Mouse (Mus musculus) stomach, embryonic 16.5 days (tissue): ENCODE results near the gene Elane. TPM values are rescaled to one million over a fixed set of nuclear protein-coding genes. Genes with fewer than 3 reads are reported as not detected.

Source experiments
- ATAC-seq: fragments of 200-750 bp; cut with Nextera tagmentation; 2 replicates; pipeline ENCODE4 v1.8.0; 2017; ENCODE audit warnings: moderate number of reproducible peaks, moderate TSS enrichment; ENCODE audit not compliant: insufficient read depth, low FRiP score
- H3K27ac ChIP-seq: fragments of 300-500 bp; sonication (generic); 2 replicates; pipeline ENCODE4 v1.5.1; 2014; ENCODE audit warnings: low read length
- H3K27me3 ChIP-seq: fragments of 300-500 bp; sonication (generic); 2 replicates; pipeline ENCODE4 v1.6.1; 2014; ENCODE audit warnings: low read length, control low read depth, mixed read lengths; ENCODE audit not compliant: control insufficient read depth, insufficient read depth
- H3K36me3 ChIP-seq: fragments of 300-500 bp; sonication (generic); 2 replicates; pipeline ENCODE4 v1.6.1; 2014; ENCODE audit warnings: low read length; ENCODE audit not compliant: control insufficient read depth, insufficient read depth
- H3K4me1 ChIP-seq: fragments of 300-500 bp; sonication (generic); 2 replicates; pipeline ENCODE4 v1.6.1; 2014; ENCODE audit warnings: low read length, control low read depth, mixed read lengths; ENCODE audit not compliant: control insufficient read depth, insufficient read depth
- H3K4me2 ChIP-seq: fragments of 300-500 bp; sonication (generic); 2 replicates; pipeline ENCODE4 v1.6.1; 2014; ENCODE audit warnings: low read depth, low read length, mixed read lengths
- H3K4me3 ChIP-seq: fragments of 300-500 bp; sonication (generic); replicated peaks from 2 replicates; pipeline ENCODE4 v1.5.1; 2014; ENCODE audit warnings: mild to moderate bottlenecking, low read length
- H3K9ac ChIP-seq: fragments of 300-500 bp; sonication (generic); 2 replicates; pipeline ENCODE4 v1.6.1; 2014; ENCODE audit warnings: low read length
- H3K9me3 ChIP-seq: fragments of 300-500 bp; sonication (generic); replicated peaks from 2 replicates; pipeline ENCODE4 v1.6.1; 2016; ENCODE audit warnings: low read length, control low read depth; ENCODE audit not compliant: control insufficient read depth
- WGBS: fragments of 180-500 bp; shearing (Covaris S2); extraction: QIAGEN DNeasy Blood & Tissue Kit; methylation state at CpG from one replicate; pipeline ENCODE4 v1.1.7; 2014; 5-methylcytosine and 5-hydroxymethylcytosine counted together
- polyA plus RNA-seq: library from polyadenylated mRNA; unstranded; fragments of >200 nt; fragmentation: Nextera tagmentation; extraction: Ambion mirVana; gene quantifications from 2 replicates; pipeline ENCODE4 v1.2.1, GENCODE M21; 2015

The Elane gene
- polyA plus RNA-seq, result 6.3 and 9.8 TPM in 2 replicates

DNA sequence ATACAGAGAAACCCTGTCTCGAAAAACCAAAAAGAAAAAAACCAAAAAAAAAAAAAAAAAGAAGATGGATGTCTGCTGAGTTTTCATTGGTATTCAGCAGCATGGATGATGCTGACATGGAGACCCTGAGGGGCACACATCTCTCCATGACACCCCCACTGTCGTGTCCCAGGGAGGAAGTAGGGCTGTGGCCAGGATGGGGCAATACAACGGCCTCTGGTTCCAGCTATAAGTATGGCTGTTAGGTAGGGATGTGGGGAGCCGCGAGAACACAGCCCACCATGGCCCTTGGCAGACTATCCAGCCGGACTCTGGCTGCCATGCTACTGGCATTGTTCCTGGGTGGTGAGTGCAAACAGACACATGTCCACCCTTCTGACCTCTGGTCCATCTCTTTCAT lies at the start of gene Elane:
Elane (plus strand) TSS at position 194 of the 400 bp plus-strand sequence.
- Histone ChIP-seq H3K27me3 (no peaks in the 10 kb centered on the region), H3K4me2 (no peak within 1 kb of the TSS), H3K4me1 (no peaks in the 10 kb centered on the region), H3K4me3 (no peak within 1 kb of the TSS), H3K36me3 (no peaks in the 10 kb centered on the region), H3K9me3 (no peaks in the 10 kb centered on the region), H3K9ac (no peak within 1 kb of the TSS), H3K27ac (no peak within 1 kb of the TSS)
- 85% methylated on average over 6 of the region's 6 CpGs for WGBS
- no peak for ATAC-seq

DNA sequence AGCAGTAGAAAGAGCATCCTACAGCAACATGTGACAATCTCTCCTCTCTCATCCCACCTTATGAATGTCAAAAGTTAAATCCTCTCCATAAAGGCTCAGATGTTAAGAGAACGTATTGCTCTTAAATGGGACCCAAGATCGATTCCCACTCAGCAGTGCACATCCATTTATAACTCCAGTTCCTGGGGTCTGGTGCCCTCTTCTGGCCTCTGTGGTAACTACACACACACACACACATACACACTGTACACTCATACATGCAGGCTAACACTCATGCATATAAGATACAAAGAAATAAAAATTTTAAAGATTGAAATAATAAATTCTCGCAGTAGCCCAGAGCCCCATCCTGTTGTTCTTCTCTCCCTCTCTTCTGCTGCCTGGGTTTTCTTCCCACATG lies 49.1 kb upstream of the Elane start:
- H3K9ac ChIP-seq, result no peak overlapping the region
- no peak overlapping the region for H3K4me3 ChIP-seq
- no peak overlapping the region for H3K4me2 ChIP-seq
- 94% methylated on average over 3 of the region's 3 CpGs for WGBS
- ATAC-seq, result no peak
- H3K36me3 ChIP-seq, result no peaks in the 10 kb centered on the region
- 0 out of 2 replicates have a peak, but pooled peaks cover 5% of the 10 kb centered on the region for H3K4me1 ChIP-seq
- no peaks in the 10 kb centered on the region for H3K27me3 ChIP-seq
- no peak overlapping the region for H3K27ac ChIP-seq
- H3K9me3 ChIP-seq, result peaks cover 3% of the 10 kb centered on the region; the same call in 1 of the 2 replicates

DNA sequence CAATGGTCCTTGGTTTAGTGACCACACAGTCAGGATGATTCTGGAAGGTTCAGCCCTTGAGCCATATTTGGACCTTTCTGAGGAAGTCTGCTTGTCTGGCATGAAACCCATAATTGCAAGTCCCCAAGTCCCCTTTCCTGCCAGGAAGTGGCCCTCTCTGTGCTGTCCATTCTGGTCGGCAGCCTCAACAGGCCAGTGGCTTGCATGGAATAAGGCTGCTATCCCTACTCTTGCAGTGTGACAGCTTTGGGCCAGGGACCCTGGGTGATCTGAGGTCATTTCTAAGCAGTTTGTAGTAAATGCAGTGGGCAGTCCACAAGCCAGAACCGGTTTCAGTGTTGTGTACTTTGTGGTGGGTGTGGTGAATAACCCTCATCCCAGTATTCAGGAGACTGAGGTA lies 47.9 kb upstream of the Elane start:
- Histone ChIP-seq H3K4me3 (no peak overlapping the region), H3K4me2 (no peak overlapping the region), H3K36me3 (no peaks in the 10 kb centered on the region), H3K27ac (no peak overlapping the region), H3K9ac (no peak overlapping the region), H3K9me3 (peaks cover 3% of the 10 kb centered on the region; the same call in 1 of the 2 replicates), H3K4me1 (peaks cover 11% of the 10 kb centered on the region), H3K27me3 (no peaks in the 10 kb centered on the region)
- WGBS, result 55% methylated on average over 2 of the region's 2 CpGs
- ATAC-seq, result no peak

DNA sequence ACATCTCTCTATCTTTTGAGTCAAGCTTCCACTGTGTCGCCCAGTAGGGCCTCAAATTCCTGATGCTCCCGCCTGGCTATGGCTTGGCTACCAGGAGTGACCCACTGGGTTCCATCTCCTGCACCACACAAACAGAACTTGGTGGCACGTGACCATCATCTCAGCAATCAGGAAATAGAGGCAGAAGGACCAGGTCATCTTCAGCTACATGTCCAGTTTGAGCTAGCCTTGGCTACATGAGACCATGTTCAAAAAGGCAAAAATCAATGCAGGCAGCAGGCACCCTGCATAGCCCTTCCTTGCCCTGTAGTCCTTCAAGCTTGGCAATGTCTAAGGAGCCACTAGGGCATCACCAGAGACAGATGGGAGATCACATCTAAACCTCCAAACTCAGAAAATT lies 46.0 kb upstream of the Elane start:
- Histone ChIP-seq H3K4me1 (peaks cover 17% of the 10 kb centered on the region), H3K27me3 (no peaks in the 10 kb centered on the region), H3K9ac (no peak overlapping the region), H3K9me3 (peaks cover 3% of the 10 kb centered on the region; the same call in 1 of the 2 replicates), H3K4me2 (no peak overlapping the region; the same call in 1 of the 2 replicates), H3K4me3 (no peak overlapping the region), H3K27ac (peak overlapping the region; percentile 91), H3K36me3 (no peaks in the 10 kb centered on the region)
- ATAC-seq, result no peak
- 85% methylated on average over 3 of the region's 3 CpGs for WGBS

DNA sequence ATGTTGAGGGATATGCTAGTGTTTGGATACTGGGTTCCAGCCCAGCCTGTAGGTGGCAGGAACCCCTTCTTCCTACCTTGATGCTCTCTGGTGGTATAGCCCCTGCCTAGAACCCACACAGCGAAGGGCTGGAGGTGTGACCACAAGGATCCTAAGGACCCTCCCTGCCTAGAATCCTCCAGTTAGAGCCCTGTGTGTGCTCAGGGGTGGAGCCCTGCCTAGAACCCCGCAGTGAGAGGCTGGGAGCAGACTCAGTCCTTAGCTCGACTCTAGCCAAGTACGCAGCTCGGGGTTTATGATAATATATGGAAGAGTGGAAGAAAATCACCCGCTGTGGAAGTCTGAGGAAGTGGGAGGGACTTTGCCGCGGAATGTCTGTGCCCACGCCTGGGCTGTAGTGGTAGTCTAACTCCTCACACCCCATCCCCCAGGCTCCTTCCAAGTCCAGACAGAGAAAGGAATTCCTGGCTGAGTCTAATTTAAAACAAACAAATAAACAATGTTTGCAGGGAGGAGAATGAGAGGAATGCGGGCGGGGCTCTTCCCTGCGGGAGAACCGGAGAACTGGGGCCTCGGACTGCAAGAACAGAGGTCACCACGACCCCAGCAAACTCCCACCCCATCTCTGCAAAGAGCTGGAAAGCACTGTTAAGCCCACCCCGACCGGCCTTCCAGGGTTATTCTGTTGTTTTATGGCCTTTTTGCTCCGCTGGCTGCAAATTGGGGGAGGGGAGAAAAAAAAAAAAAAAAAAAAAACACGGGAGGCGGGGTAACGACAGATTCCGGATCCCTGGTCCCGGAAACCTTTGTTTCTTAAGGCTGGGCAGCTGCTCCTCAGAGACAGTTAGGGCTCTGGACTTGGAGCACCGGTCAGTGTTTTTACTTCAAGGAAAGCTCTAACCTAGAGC lies 45.1 kb upstream of the Elane start:
- peak overlapping the region; percentile 50 for H3K9ac ChIP-seq
- H3K4me2 ChIP-seq, result peak overlapping the region; percentile 60
- no peaks in the 10 kb centered on the region for H3K36me3 ChIP-seq
- H3K4me3 ChIP-seq, result peak overlapping the region; percentile 41
- H3K27me3 ChIP-seq, result no peaks in the 10 kb centered on the region
- peaks cover 3% of the 10 kb centered on the region; the same call in 1 of the 2 replicates for H3K9me3 ChIP-seq
- peak overlapping the region; percentile 91 for H3K27ac ChIP-seq
- WGBS, result under 1% methylated on average over 24 of the region's 24 CpGs
- H3K4me1 ChIP-seq, result peaks cover 17% of the 10 kb centered on the region
- ATAC-seq, result peak; percentile 94

DNA sequence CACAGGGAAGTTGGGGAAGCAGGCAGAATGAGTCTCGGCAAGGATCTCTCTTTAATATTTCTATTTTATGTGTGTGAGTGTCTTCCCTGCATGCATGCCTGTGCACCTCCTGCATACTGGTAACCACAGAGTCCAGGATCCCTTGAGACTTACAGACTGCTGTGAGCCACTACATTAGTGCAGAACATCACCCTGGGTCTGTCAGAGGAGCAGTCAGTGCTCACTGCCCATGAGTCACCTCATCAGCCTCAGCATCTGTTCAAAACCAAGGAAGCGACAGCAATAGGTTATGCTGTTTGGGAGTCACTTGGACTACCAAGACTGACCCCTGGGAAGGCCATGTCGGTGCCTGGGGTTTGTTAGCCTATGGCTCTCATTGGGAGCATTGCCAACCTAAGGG lies 43.7 kb upstream of the Elane start:
- Histone ChIP-seq H3K36me3 (no peaks in the 10 kb centered on the region), H3K4me1 (peaks cover 17% of the 10 kb centered on the region), H3K9me3 (no peaks in the 10 kb centered on the region), H3K9ac (no peak overlapping the region), H3K27me3 (no peaks in the 10 kb centered on the region), H3K27ac (peak overlapping the region; percentile 4; the same call in 1 of the 2 replicates), H3K4me3 (no peak overlapping the region), H3K4me2 (no peak overlapping the region)
- WGBS, result 71% methylated on average over 3 of the region's 3 CpGs
- no peak for ATAC-seq

DNA sequence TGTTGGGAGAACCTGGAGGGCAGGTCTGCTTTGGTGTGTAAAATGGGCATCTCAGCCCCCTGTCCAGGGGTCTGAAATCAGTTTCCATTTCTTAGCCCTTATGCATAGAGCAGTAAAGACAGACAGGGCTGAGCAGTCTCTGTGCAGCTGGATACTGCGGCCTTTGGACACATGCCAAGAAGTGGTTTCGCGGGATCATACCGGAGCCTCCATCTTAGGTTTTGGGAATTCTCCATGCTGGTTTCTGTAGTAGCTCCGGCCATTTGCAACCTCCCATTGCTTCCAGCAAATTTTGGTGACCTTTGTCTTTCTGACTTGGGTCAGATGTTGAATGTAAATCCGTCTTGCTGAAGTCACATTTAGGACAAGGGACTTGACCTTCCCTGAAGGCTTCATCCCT lies 42.6 kb upstream of the Elane start:
- no peak for ATAC-seq
- 46% methylated on average over 6 of the region's 6 CpGs for WGBS
- H3K4me1 ChIP-seq, result peaks cover 17% of the 10 kb centered on the region
- H3K4me2 ChIP-seq, result no peak overlapping the region
- H3K9ac ChIP-seq, result 0 out of 2 replicates have a peak overlapping the region, but pooled peaks have one; percentile 3
- no peaks in the 10 kb centered on the region for H3K36me3 ChIP-seq
- H3K27me3 ChIP-seq, result no peaks in the 10 kb centered on the region
- H3K9me3 ChIP-seq, result no peaks in the 10 kb centered on the region
- H3K4me3 ChIP-seq, result no peak overlapping the region
- H3K27ac ChIP-seq, result no peak overlapping the region

DNA sequence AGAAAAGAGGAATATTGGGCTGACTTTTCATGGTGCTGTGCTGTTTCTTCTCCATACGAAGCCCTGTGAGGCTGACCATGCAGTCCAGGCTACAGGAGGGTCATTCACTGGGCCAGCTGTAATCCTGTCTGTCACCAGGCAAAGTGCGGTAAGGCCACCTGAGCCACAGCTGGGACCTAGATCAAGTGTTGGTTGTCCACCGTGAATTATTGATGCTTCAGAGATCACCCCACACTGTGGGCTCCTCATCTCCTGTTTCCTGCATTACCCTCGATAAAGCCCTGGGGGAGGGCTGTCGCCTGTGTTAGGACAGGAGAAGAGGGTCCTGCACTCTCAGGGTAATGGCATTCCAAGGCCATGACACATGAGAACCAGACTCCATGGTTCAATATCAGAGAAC lies 39.5 kb upstream of the Elane start:
- no peak overlapping the region for H3K27ac ChIP-seq
- no peak for ATAC-seq
- no peaks in the 10 kb centered on the region for H3K27me3 ChIP-seq

DNA sequence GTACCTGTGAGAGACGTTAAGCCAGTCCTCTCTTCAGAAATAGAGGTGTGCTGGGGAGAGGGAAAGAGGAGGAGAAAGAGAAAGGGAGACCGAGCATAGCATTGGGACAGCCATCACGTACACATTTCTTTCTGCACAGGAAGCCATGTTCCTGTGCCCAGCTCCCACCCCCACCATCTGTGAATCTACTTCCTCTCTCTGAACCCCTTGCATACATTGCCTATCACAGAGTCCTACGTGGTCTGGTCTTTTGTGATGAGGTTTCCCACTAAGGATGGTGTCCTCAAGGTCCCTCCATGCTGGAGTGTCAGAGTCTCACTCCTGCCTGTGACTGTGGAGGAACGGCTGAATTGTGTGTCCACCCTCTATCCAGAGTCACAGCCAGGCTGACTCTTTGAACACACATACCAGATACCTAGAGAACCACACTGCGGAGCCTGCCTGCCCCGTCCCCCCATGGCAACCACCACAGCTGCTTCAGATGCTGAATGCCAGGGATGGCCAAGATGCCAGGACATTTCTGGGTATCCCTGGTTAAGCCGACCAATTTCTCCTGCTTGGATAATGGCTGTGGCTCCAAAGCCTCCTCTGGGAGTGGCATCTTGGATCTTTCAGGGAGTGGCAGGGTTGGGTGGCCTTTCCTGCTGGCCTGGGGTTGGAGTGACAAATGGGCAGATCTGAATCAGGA lies 36.0 kb upstream of the Elane start:
- peaks cover 28% of the 10 kb centered on the region for H3K4me1 ChIP-seq
- H3K27me3 ChIP-seq, result no peaks in the 10 kb centered on the region
- no peak overlapping the region for H3K27ac ChIP-seq
- ATAC-seq, result no peak
- no peak overlapping the region for H3K4me2 ChIP-seq
- H3K9me3 ChIP-seq, result no peaks in the 10 kb centered on the region
- 77% methylated on average over 8 of the region's 8 CpGs for whole genome bisulfite sequencing
- H3K4me3 ChIP-seq, result no peak overlapping the region
- H3K9ac ChIP-seq, result no peak overlapping the region
- H3K36me3 ChIP-seq, result no peaks in the 10 kb centered on the region

More for the DNA sequence above, 39.5 kb upstream of the Elane start:
- Histone ChIP-seq H3K4me3 (no peak overlapping the region), H3K4me2 (no peak overlapping the region), H3K9me3 (no peaks in the 10 kb centered on the region), H3K4me1 (peaks cover 23% of the 10 kb centered on the region), H3K9ac (no peak overlapping the region), H3K36me3 (no peaks in the 10 kb centered on the region)
- WGBS, result 50% methylated on average over 5 of the region's 5 CpGs
